In genomic region chr5:92842417-92842816, GRCm38 (mm10) we compare ENCODE assay signal across 17 mouse cellular contexts.
A peak's percentile ranks its signal among the peaks of the same experiment; 100 is the strongest.
DNase-seq lines count a peak whose midpoint lies in the region; ATAC-seq and TF ChIP-seq lines count a peak whose summit lies in the region.
"Had no signal": no experiment of that assay in that cellular context is flagged by ENCODE, and none has a peak within 500 bp of the region (broad histone marks: within the 10 kb centered on the region; RNA-seq: fewer than 3 reads in every experiment).

No protein-coding gene starts in this region.

- TF ChIP-seq POLR2A in lung, adult 2 months (IDR thresholded peaks at IDR 0.05; ENCODE audit: borderline replicate concordance, extremely low read depth, low read depth, low read length): no peak

- H3K9me3 ChIP-seq in heart, postnatal 0 days (replicated peaks; ENCODE audit: control insufficient read depth, low read length): no peaks in the 10 kb centered on the region
- H3K9me3 ChIP-seq in lung, embryonic 14.5 days (ENCODE audit: low read depth, low read length): no peaks in the 10 kb centered on the region
- no peaks in the 10 kb centered on the region for H3K9me3 ChIP-seq in intestine, embryonic 15.5 days
- no peaks in the 10 kb centered on the region for H3K9me3 ChIP-seq in stomach, postnatal 0 days (ENCODE audit: control insufficient read depth, low read length)
- H3K9me3 ChIP-seq: embryonic facial prominence, embryonic 15.5 days; forebrain, embryonic 13.5 days; limb, embryonic 13.5 days; midbrain, embryonic 12.5 days; neural tube, embryonic 15.5 days had no signal

- H3K27me3 ChIP-seq in heart, postnatal 0 days (ENCODE audit: control insufficient read depth, insufficient read depth, low read length): no peaks in the 10 kb centered on the region
- no peaks in the 10 kb centered on the region for H3K27me3 ChIP-seq in lung, embryonic 14.5 days (ENCODE audit: insufficient read depth, low read length)
- no peaks in the 10 kb centered on the region for H3K27me3 ChIP-seq in intestine, embryonic 15.5 days (replicated peaks)
- H3K27me3 ChIP-seq in stomach, postnatal 0 days (ENCODE audit: control insufficient read depth, insufficient read depth, low read length): no peaks in the 10 kb centered on the region
- H3K27me3 ChIP-seq: embryonic facial prominence, embryonic 15.5 days; forebrain, embryonic 13.5 days; limb, embryonic 13.5 days; midbrain, embryonic 12.5 days; neural tube, embryonic 15.5 days had no signal

- no peak for TF ChIP-seq EP300 in heart, postnatal 0 days (IDR thresholded peaks at IDR 0.05; ENCODE audit: low read depth)
- TF ChIP-seq EP300 in stomach, postnatal 0 days (optimal IDR thresholded peaks at IDR 0.05): no peak

- no peak for ATAC-seq in heart, postnatal 0 days (ENCODE audit: insufficient read depth, low read depth)
- no peak for ATAC-seq in lung, embryonic 14.5 days (ENCODE audit: insufficient read depth)
- no peak for ATAC-seq in intestine, embryonic 15.5 days
- ATAC-seq in stomach, postnatal 0 days (ENCODE audit: low FRiP score, low TSS enrichment): no peak
- ATAC-seq in erythroid progenitor cell, adult 5-6 weeks (replicated peaks; ENCODE audit: low FRiP score, poor library complexity, severe bottlenecking): no peak
- ATAC-seq: forebrain, embryonic 13.5 days; hindbrain, embryonic 16.5 days had no signal

- H3K9ac ChIP-seq in heart, postnatal 0 days (replicated peaks; ENCODE audit: low read depth, low read length): no peak overlapping the region
- H3K9ac ChIP-seq in lung, embryonic 14.5 days: no peak overlapping the region
- no peak overlapping the region for H3K9ac ChIP-seq in intestine, embryonic 15.5 days
- H3K9ac ChIP-seq in stomach, postnatal 0 days (ENCODE audit: low read length): no peak overlapping the region
- H3K9ac ChIP-seq: embryonic facial prominence, embryonic 15.5 days; forebrain, embryonic 13.5 days; limb, embryonic 13.5 days; midbrain, embryonic 12.5 days; neural tube, embryonic 15.5 days had no signal

- DNase-seq in heart, postnatal 0 days (ENCODE audit: low spot score): no peak
- DNase-seq in heart, adult 11 months: no peak
- peak; percentile 57 for DNase-seq in lung, embryonic 14.5 days
- DNase-seq in lung, adult 2 months: no peak
- DNase-seq in stomach, postnatal 0 days (ENCODE audit: low spot score): no peak
- no peak for DNase-seq in testis, postnatal 10 days (ENCODE audit: low spot score)
- DNase-seq: adrenal gland, adult 2 months; cerebellum, adult 11-12 months; thymus, postnatal 4 days had no signal

- no peak overlapping the region for H3K4me3 ChIP-seq in heart, postnatal 0 days (ENCODE audit: low read depth, low read length)
- no peak overlapping the region for H3K4me3 ChIP-seq in lung, embryonic 14.5 days (ENCODE audit: low read depth, low read length)
- H3K4me3 ChIP-seq in lung, adult 2 months (replicated peaks; ENCODE audit: extremely low read depth, low read depth, low read length): no peak overlapping the region
- no peak overlapping the region for H3K4me3 ChIP-seq in intestine, embryonic 15.5 days (replicated peaks)
- no peak overlapping the region for H3K4me3 ChIP-seq in stomach, postnatal 0 days (ENCODE audit: low read depth, low read length)
- H3K4me3 ChIP-seq: embryonic facial prominence, embryonic 15.5 days; forebrain, embryonic 13.5 days; limb, embryonic 13.5 days; midbrain, embryonic 12.5 days; neural tube, embryonic 15.5 days had no signal

- 0 out of 2 replicates have a peak, but pooled peaks cover 4% of the 10 kb centered on the region for H3K36me3 ChIP-seq in heart, postnatal 0 days (replicated peaks; ENCODE audit: control insufficient read depth, insufficient read depth, low read length)
- no peaks in the 10 kb centered on the region for H3K36me3 ChIP-seq in lung, embryonic 14.5 days (ENCODE audit: insufficient read depth)
- H3K36me3 ChIP-seq in intestine, embryonic 15.5 days: no peaks in the 10 kb centered on the region
- H3K36me3 ChIP-seq in stomach, postnatal 0 days (ENCODE audit: control insufficient read depth, insufficient read depth, low read length): no peaks in the 10 kb centered on the region
- H3K36me3 ChIP-seq: embryonic facial prominence, embryonic 15.5 days; limb, embryonic 13.5 days; midbrain, embryonic 12.5 days; neural tube, embryonic 15.5 days had no signal

- 0 out of 2 replicates have a peak overlapping the region, but pooled peaks have one; percentile 28 for H3K27ac ChIP-seq in heart, postnatal 0 days (ENCODE audit: low read depth)
- H3K27ac ChIP-seq in lung, embryonic 14.5 days (ENCODE audit: low read depth): peak overlapping the region; percentile 47; the same call in 1 of the 2 replicates
- H3K27ac ChIP-seq in intestine, embryonic 15.5 days: peak overlapping the region; percentile 25; the same call in 1 of the 2 replicates
- peak overlapping the region; percentile 40 for H3K27ac ChIP-seq in stomach, postnatal 0 days (replicated peaks)
- H3K27ac ChIP-seq: embryonic facial prominence, embryonic 15.5 days; limb, embryonic 13.5 days; midbrain, embryonic 12.5 days had no signal

- no peak overlapping the region for H3K4me2 ChIP-seq in heart, postnatal 0 days (ENCODE audit: low read depth, low read length)
- 0 out of 2 replicates have a peak overlapping the region, but pooled peaks have one; percentile 15 for H3K4me2 ChIP-seq in lung, embryonic 14.5 days
- H3K4me2 ChIP-seq in intestine, embryonic 15.5 days (replicated peaks): no peak overlapping the region
- H3K4me2 ChIP-seq in stomach, postnatal 0 days (replicated peaks; ENCODE audit: low read depth): no peak overlapping the region
- H3K4me2 ChIP-seq: embryonic facial prominence, embryonic 15.5 days; forebrain, embryonic 13.5 days; limb, embryonic 13.5 days; midbrain, embryonic 12.5 days; neural tube, embryonic 15.5 days had no signal

- peaks cover 32% of the 10 kb centered on the region for H3K4me1 ChIP-seq in heart, postnatal 0 days (ENCODE audit: control insufficient read depth, insufficient read depth)
- H3K4me1 ChIP-seq in lung, embryonic 14.5 days (ENCODE audit: insufficient read depth): peaks cover 18% of the 10 kb centered on the region; the same call in 1 of the 2 replicates
- peaks cover 31% of the 10 kb centered on the region for H3K4me1 ChIP-seq in lung, adult 2 months (ENCODE audit: control insufficient read depth, insufficient read depth, low read length)
- peaks cover 23% of the 10 kb centered on the region for H3K4me1 ChIP-seq in intestine, embryonic 15.5 days (replicated peaks)
- H3K4me1 ChIP-seq in stomach, postnatal 0 days (replicated peaks; ENCODE audit: control insufficient read depth, insufficient read depth): peaks cover 5% of the 10 kb centered on the region; the same call in 1 of the 2 replicates
- H3K4me1 ChIP-seq: embryonic facial prominence, embryonic 15.5 days had no signal

- 29% methylated on average over 8 of the region's 8 CpGs for WGBS in heart, postnatal 0 days
- 4% methylated on average over 8 of the region's 8 CpGs for WGBS in lung, embryonic 14.5 days
- 13% methylated on average over 8 of the region's 8 CpGs for WGBS in lung, adult 2 months
- WGBS in intestine, embryonic 15.5 days: 12% methylated on average over 8 of the region's 8 CpGs
- WGBS in stomach, postnatal 0 days: 35% methylated on average over 8 of the region's 8 CpGs

- no peak for TF ChIP-seq CTCF in heart, postnatal 0 days (IDR thresholded peaks at IDR 0.05; ENCODE audit: low read depth)
- no peak for TF ChIP-seq CTCF in lung, embryonic 14.5 days (IDR thresholded peaks at IDR 0.05; ENCODE audit: low read depth)
- no peak for TF ChIP-seq CTCF in lung, adult 2 months (IDR thresholded peaks at IDR 0.05; ENCODE audit: insufficient read depth, low read length)
- no peak for TF ChIP-seq CTCF in stomach, postnatal 0 days (IDR thresholded peaks at IDR 0.05; ENCODE audit: low read depth)
